Mouse (Mus musculus) midbrain, embryonic 12.5 days (tissue): ENCODE measurements at regions not wholly inside any gene's neighbourhood (a gene's known extent, or its start where the extent isn't known, plus 50 kb on each side); places are given as distances from the start of the nearest gene placed in this dataset.

Source experiments
- ATAC-seq: fragments of 200-750 bp; cut with Nextera tagmentation; 2 replicates; pipeline ENCODE4 v1.8.0; 2017; ENCODE audit warnings: low read depth, moderate TSS enrichment, moderate library complexity; ENCODE audit not compliant: low FRiP score
- H3K27ac ChIP-seq: fragments of 300-500 bp; sonication (generic); replicated peaks from 2 replicates; pipeline ENCODE4 v1.5.1; 2016; ENCODE audit warnings: mild to moderate bottlenecking
- H3K27me3 ChIP-seq: fragments of 300-500 bp; sonication (generic); 2 replicates; pipeline ENCODE4 v1.6.1; 2016; ENCODE audit warnings: mild to moderate bottlenecking
- H3K36me3 ChIP-seq: fragments of 300-500 bp; sonication (generic); 2 replicates; pipeline ENCODE4 v1.6.1; 2016
- H3K4me1 ChIP-seq: fragments of 300-500 bp; sonication (generic); 2 replicates; pipeline ENCODE4 v1.6.1; 2016
- H3K4me2 ChIP-seq: fragments of 300-500 bp; sonication (generic); replicated peaks from 2 replicates; pipeline ENCODE4 v1.6.1; 2016; ENCODE audit warnings: mild to moderate bottlenecking, moderate library complexity
- H3K4me3 ChIP-seq: fragments of 300-500 bp; sonication (generic); 2 replicates; pipeline ENCODE4 v1.5.1; 2016; ENCODE audit warnings: mild to moderate bottlenecking
- H3K9ac ChIP-seq: fragments of 300-500 bp; sonication (generic); replicated peaks from 2 replicates; pipeline ENCODE4 v1.6.1; 2016; ENCODE audit warnings: mild to moderate bottlenecking, moderate library complexity
- H3K9me3 ChIP-seq: fragments of 300-500 bp; sonication (generic); 2 replicates; pipeline ENCODE4 v1.6.1; 2016; ENCODE audit warnings: mild to moderate bottlenecking
- WGBS: fragments of 180-500 bp; shearing (Covaris S2); methylation state at CpG from one replicate; pipeline ENCODE4 v1.1.7; 2016; 5-methylcytosine and 5-hydroxymethylcytosine counted together

GRCm38 (mm10) chr15:68508190-68508589 lies 2007.5 kb upstream of the Lrrc6 start:
- Histone ChIP-seq H3K27ac (no peak overlapping the region), H3K4me1 (no peaks in the 10 kb centered on the region), H3K9ac (no peak overlapping the region), H3K36me3 (no peaks in the 10 kb centered on the region), H3K4me3 (no peak overlapping the region), H3K9me3 (no peaks in the 10 kb centered on the region), H3K27me3 (no peaks in the 10 kb centered on the region), H3K4me2 (no peak overlapping the region)
- WGBS, result 82% methylated on average over 5 of the region's 5 CpGs
- no peak for ATAC-seq

DNA sequence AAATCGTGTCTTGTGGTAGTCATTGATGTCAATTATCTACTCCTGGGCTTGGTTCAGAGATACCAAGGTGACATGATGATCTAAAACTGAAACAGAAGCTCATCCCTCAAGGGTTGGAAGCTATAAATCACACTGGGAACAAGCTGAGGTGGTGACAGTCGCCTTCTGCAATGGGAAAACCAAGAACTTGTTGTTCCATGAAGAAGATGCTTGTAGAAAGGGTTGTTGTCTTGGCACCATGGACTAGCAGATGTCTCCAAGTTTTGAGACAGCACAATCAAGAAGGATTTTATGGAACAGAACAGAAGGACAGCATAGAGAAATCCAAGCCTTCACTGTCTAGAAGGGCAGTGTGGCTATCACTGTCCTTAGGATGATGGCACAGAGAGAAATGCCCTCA lies 2005.4 kb upstream of the Lrrc6 start:
- no peak for ATAC-seq
- Histone ChIP-seq H3K4me1 (no peaks in the 10 kb centered on the region), H3K4me3 (no peak overlapping the region), H3K9me3 (no peaks in the 10 kb centered on the region), H3K27me3 (no peaks in the 10 kb centered on the region), H3K27ac (no peak overlapping the region), H3K36me3 (no peaks in the 10 kb centered on the region), H3K4me2 (no peak overlapping the region), H3K9ac (no peak overlapping the region)
- WGBS, result 74% methylated on average over 2 of the region's 2 CpGs

DNA sequence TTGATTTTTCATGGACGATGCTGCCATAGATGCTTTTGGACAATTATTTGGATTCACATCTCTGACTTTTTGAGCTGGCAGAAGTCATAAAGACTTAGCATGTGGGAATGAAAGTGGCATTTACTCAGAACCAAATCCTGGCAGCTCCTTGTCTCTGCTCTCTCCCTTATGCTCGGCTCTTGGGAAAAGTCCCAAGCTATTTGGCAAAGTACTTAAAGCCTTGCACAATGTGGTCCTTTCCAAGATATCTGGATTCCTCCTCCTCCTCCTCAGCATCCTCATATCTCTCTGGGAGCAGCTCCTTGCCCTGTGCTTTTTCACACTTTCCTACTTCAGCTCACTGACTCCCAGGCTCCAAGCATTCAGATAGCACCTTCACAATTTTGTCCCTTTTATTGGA lies 1995.7 kb upstream of the Lrrc6 start:
- no peak for ATAC-seq
- no peak overlapping the region for H3K9ac ChIP-seq
- H3K27ac ChIP-seq, result no peak overlapping the region
- H3K4me3 ChIP-seq, result no peak overlapping the region
- no peaks in the 10 kb centered on the region for H3K36me3 ChIP-seq
- 78% methylated on average over 2 of the region's 2 CpGs for WGBS
- H3K4me2 ChIP-seq, result no peak overlapping the region
- no peaks in the 10 kb centered on the region for H3K27me3 ChIP-seq
- no peaks in the 10 kb centered on the region for H3K4me1 ChIP-seq
- no peaks in the 10 kb centered on the region for H3K9me3 ChIP-seq

DNA sequence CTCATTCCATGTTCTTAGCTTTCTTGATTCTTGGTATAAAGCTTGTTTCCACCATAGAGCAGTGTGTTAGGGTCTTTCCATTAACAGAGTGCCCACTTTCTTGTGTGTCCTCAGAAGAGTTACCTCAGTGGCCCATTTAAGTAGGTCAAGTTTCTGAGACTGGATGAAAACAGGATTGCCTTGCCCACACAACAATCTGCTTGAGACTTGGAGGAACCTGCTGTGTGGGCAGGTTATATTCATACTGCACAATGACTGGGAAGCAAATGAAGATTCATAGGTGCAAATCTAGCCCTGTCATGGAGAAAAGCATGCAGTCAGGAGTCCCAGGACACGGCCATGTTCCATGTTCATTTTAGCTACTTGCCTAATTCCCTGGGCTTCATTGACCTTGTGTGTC lies 1984.1 kb upstream of the Lrrc6 start:
- Histone ChIP-seq H3K4me1 (no peaks in the 10 kb centered on the region), H3K9ac (no peak overlapping the region), H3K9me3 (no peaks in the 10 kb centered on the region), H3K4me3 (no peak overlapping the region), H3K4me2 (no peak overlapping the region), H3K36me3 (no peaks in the 10 kb centered on the region), H3K27ac (no peak overlapping the region), H3K27me3 (no peaks in the 10 kb centered on the region)
- whole genome bisulfite sequencing, result 82% methylated on average over 1 of the region's 1 CpGs
- ATAC-seq, result no peak

- H3K9ac ChIP-seq, result no peak overlapping the region
- no peaks in the 10 kb centered on the region for H3K9me3 ChIP-seq
- no peaks in the 10 kb centered on the region for H3K36me3 ChIP-seq
- no peak overlapping the region for H3K4me3 ChIP-seq
- H3K4me2 ChIP-seq, result no peak overlapping the region
- no peak overlapping the region for H3K27ac ChIP-seq
- H3K4me1 ChIP-seq, result no peaks in the 10 kb centered on the region
- no peaks in the 10 kb centered on the region for H3K27me3 ChIP-seq
- WGBS, result 91% methylated on average over 5 of the region's 5 CpGs
- ATAC-seq, result no peak
Measured at GRCm38 (mm10) chr15:68477745-68478144, 1977.0 kb upstream of the Lrrc6 start.

GRCm38 (mm10) chr15:68471928-68472327 lies 1971.2 kb upstream of the Lrrc6 start:
- H3K4me3 ChIP-seq, result no peak overlapping the region
- no peaks in the 10 kb centered on the region for H3K9me3 ChIP-seq
- no peaks in the 10 kb centered on the region for H3K36me3 ChIP-seq
- 89% methylated on average over 4 of the region's 4 CpGs for WGBS
- H3K4me2 ChIP-seq, result no peak overlapping the region
- no peak overlapping the region for H3K9ac ChIP-seq
- no peak overlapping the region for H3K27ac ChIP-seq
- no peaks in the 10 kb centered on the region for H3K4me1 ChIP-seq
- ATAC-seq, result no peak
- no peaks in the 10 kb centered on the region for H3K27me3 ChIP-seq

DNA sequence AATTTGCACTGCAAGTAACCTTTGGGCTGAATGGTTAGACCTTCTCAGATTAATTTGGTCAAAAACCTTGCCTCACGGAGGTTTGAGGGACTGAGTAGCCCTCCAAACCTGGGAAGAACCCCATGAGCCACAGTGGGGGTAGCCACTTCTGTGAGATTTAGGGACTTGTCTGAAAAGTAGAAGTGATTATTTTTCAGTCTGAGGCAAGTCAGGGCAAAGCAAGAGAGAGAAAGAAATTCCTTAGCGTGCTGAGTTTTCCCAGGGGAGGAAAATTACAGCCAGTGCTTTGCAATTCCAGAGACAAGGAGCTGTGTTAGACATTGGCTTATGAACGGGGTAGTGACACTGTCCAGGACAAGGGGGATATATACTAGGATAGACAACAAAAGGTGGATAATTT lies 1962.1 kb upstream of the Lrrc6 start:
- Histone ChIP-seq H3K27me3 (no peaks in the 10 kb centered on the region), H3K9ac (no peak overlapping the region), H3K4me3 (no peak overlapping the region), H3K9me3 (no peaks in the 10 kb centered on the region), H3K4me2 (no peak overlapping the region), H3K4me1 (no peaks in the 10 kb centered on the region), H3K27ac (no peak overlapping the region), H3K36me3 (no peaks in the 10 kb centered on the region)
- ATAC-seq, result no peak
- WGBS, result 70% methylated on average over 3 of the region's 3 CpGs

DNA sequence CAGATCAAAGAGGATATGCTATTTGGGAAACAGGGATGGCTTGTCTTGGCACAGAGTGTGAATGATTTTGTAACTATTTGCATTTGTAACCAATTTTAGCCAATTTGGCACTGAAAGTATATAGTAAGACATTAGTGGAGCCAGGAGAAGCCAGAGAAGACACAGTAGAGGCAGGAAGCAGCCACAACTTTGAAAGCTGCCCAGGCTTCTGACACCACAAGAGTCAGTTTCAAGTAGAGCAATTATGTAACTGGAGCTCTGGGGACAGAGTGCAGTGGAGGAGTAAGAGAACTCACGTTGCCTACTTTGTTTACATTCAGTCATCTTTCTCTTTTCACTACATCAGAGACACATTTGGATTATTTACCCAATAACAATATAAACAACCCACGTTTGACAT lies 1956.5 kb upstream of the Lrrc6 start:
- no peak overlapping the region for H3K9ac ChIP-seq
- no peaks in the 10 kb centered on the region for H3K4me1 ChIP-seq
- H3K27me3 ChIP-seq, result no peaks in the 10 kb centered on the region
- H3K4me3 ChIP-seq, result no peak overlapping the region
- H3K4me2 ChIP-seq, result no peak overlapping the region
- H3K9me3 ChIP-seq, result no peaks in the 10 kb centered on the region
- no peak for ATAC-seq
- WGBS, result 77% methylated on average over 2 of the region's 2 CpGs
- no peaks in the 10 kb centered on the region for H3K36me3 ChIP-seq
- H3K27ac ChIP-seq, result no peak overlapping the region

DNA sequence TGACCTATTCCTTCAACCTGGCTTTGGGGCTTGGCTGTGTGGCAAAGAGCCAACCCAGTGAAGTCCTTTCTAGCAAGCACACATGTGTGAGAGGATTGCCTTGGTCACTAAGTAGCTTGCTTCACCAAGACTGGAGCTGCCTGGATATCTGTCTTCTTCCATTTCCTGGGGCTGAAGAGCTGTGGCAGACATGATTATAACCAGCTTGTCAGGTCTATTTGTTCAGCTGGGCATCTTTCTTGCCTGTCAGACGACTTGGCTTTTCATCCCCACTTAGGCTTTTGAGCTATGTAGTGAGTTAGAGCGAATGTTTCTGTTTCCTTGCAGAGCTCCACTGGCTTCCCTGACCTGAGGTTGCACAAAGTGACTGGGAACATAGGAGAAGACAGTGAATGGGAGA lies 1951.3 kb upstream of the Lrrc6 start:
- H3K4me3 ChIP-seq, result no peak overlapping the region
- WGBS, result 66% methylated on average over 2 of the region's 2 CpGs
- H3K9me3 ChIP-seq, result no peaks in the 10 kb centered on the region
- H3K36me3 ChIP-seq, result no peaks in the 10 kb centered on the region
- H3K4me1 ChIP-seq, result no peaks in the 10 kb centered on the region
- no peak overlapping the region for H3K27ac ChIP-seq
- no peaks in the 10 kb centered on the region for H3K27me3 ChIP-seq
- no peak overlapping the region for H3K4me2 ChIP-seq
- no peak for ATAC-seq
- H3K9ac ChIP-seq, result no peak overlapping the region

GRCm38 (mm10) chr15:68445341-68445740 lies 1944.6 kb upstream of the Lrrc6 start:
- ATAC-seq, result no peak
- WGBS, result 85% methylated on average over 7 of the region's 7 CpGs
- no peak overlapping the region for H3K9ac ChIP-seq
- H3K9me3 ChIP-seq, result no peaks in the 10 kb centered on the region
- no peak overlapping the region for H3K4me3 ChIP-seq
- no peaks in the 10 kb centered on the region for H3K4me1 ChIP-seq
- no peak overlapping the region for H3K4me2 ChIP-seq
- H3K36me3 ChIP-seq, result no peaks in the 10 kb centered on the region
- no peaks in the 10 kb centered on the region for H3K27me3 ChIP-seq
- no peak overlapping the region for H3K27ac ChIP-seq

DNA sequence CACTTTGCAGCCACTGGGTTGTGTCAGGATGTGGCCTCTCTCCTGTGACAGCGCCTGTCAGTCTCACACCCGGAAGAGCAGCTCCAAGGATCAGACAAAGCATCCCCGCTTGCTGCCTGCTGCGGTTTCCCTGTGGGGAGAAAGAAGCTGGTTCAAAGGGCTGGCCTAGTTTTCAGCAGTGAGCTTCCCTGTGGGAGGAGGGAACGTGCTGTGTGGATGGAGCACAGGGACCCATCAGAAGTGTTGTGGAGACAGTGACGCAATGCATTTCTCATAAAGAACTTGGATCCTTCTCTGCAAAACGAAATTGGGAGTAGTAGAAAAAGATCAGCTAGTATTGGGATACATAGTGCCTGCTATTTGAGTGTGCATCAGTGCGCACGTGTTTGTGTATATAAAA lies 1939.9 kb upstream of the Lrrc6 start:
- Histone ChIP-seq H3K9ac (no peak overlapping the region), H3K4me3 (no peak overlapping the region), H3K27ac (no peak overlapping the region), H3K9me3 (no peaks in the 10 kb centered on the region), H3K4me1 (no peaks in the 10 kb centered on the region), H3K4me2 (no peak overlapping the region), H3K36me3 (no peaks in the 10 kb centered on the region), H3K27me3 (no peaks in the 10 kb centered on the region)
- ATAC-seq, result no peak
- WGBS, result 57% methylated on average over 9 of the region's 9 CpGs

DNA sequence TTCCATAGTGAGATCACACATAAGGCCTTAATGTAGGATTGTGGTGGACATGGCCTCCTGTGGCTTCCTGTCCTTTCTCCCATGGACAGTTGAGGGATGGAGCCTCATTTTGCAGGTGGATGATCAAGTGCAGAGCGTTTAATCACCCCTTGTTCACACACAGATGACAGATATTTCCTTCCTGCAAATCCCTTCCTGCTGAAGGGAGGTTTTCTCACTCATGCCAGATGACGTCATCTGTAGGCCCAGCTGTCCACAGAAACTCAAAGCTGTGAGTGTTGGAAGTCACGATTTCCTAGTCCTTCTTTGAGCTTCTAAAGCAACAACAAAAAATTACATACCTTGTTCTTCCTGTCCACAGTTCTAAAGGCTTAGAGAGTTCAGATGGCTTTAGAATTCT lies 1935.3 kb upstream of the Lrrc6 start:
- WGBS, result 75% methylated on average over 3 of the region's 3 CpGs
- no peak for ATAC-seq
- no peak overlapping the region for H3K9ac ChIP-seq
- no peaks in the 10 kb centered on the region for H3K27me3 ChIP-seq
- H3K36me3 ChIP-seq, result no peaks in the 10 kb centered on the region
- no peak overlapping the region for H3K4me3 ChIP-seq
- H3K4me2 ChIP-seq, result no peak overlapping the region
- H3K27ac ChIP-seq, result no peak overlapping the region
- no peaks in the 10 kb centered on the region for H3K4me1 ChIP-seq
- H3K9me3 ChIP-seq, result no peaks in the 10 kb centered on the region

- no peak for ATAC-seq
- Histone ChIP-seq H3K36me3 (no peaks in the 10 kb centered on the region), H3K27me3 (no peaks in the 10 kb centered on the region), H3K4me3 (no peak overlapping the region), H3K9ac (no peak overlapping the region), H3K4me2 (no peak overlapping the region), H3K9me3 (no peaks in the 10 kb centered on the region), H3K27ac (no peak overlapping the region), H3K4me1 (no peaks in the 10 kb centered on the region)
- WGBS, result 82% methylated on average over 2 of the region's 2 CpGs
Measured at GRCm38 (mm10) chr15:68431251-68431650, 1930.5 kb upstream of the Lrrc6 start.
